Mouse (Mus musculus) small intestine, adult 2 months (tissue): ENCODE measurements around the gene Synrg.

ENCODE experiments used
- CTCF ChIP-seq: fragments of 200-500 bp; IDR thresholded peaks from 2 replicates; pipeline ENCODE4 v1.5.1; 2012; ENCODE audit warnings: low read depth, mild to moderate bottlenecking, control low read depth, inconsistent platforms, low read length, moderate library complexity, mixed read lengths; ENCODE audit not compliant: insufficient replicate concordance, insufficient read length; ENCODE audit errors: extremely low read depth
- POLR2A ChIP-seq: fragments of 200-500 bp; IDR thresholded peaks from 2 replicates; pipeline ENCODE4 v1.6.1; 2012; ENCODE audit warnings: low read depth, mild to moderate bottlenecking, control low read depth, inconsistent platforms, low read length, moderate library complexity

GRCm38 (mm10) chr11:84011050-84011449 lies 46.8 kb downstream of the Synrg start:
- TF ChIP-seq CTCF: no peak
- no peak for TF ChIP-seq POLR2A
